Mouse (Mus musculus): Measurements from ENCODE around the gene Foxp4.

Foxp4 gene

GRCm38 (mm10) chr17:47924383-47925339 lies at the start of gene Foxp4:
Gene Foxp4, minus strand, starts transcription at chr17:47924645.
- DNase-seq: peak; percentile 81

DNA sequence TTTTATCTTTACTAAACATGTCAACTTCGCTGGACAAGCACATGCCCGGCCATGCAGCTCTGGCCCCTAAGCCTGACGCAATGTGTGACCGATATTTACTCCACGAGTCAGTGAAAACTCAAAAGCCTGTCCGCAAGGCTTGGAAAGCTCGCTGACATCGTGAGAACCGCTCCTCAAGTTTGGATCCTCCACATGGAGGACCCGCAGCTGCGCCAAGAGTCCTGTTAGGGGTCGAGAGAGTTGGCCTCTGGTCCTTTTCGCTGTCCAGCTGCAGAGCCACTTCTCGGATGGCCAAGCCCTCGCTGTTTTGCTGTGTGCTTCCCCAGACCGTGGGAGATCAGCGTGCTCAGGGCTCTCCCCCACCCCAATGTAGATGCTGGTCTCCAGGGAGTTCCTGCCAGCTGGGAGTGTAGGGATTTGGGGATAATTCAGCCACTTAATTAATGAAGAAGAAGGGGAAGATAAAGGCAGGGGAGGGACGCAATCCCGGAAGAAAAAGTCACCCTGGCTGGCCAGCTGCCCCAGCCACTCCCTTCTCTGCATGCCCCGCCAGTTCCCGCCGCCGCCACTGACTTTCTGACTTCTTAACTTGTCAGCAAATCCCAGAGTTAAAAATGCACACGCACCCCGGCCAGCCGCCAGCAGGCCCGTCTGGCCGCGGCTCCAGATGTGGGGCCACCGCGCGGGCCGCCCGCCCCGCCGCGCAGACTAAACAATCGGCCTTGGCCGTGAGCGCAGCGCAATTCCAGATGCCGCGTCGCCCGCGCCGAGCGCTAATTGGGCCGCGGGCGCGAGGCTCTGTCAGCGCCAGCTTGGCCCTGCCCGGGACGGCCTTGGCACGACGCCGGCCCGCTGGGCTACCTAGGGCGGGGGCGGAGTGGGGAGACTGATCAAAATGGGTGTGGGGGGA lies 49.4 kb upstream of the Foxp4 start:
- DNase-seq: peak; percentile 42

GRCm38 (mm10) chr17:47965885-47966505 lies 41.5 kb upstream of the Foxp4 start:
- no peak for DNase-seq

DNA sequence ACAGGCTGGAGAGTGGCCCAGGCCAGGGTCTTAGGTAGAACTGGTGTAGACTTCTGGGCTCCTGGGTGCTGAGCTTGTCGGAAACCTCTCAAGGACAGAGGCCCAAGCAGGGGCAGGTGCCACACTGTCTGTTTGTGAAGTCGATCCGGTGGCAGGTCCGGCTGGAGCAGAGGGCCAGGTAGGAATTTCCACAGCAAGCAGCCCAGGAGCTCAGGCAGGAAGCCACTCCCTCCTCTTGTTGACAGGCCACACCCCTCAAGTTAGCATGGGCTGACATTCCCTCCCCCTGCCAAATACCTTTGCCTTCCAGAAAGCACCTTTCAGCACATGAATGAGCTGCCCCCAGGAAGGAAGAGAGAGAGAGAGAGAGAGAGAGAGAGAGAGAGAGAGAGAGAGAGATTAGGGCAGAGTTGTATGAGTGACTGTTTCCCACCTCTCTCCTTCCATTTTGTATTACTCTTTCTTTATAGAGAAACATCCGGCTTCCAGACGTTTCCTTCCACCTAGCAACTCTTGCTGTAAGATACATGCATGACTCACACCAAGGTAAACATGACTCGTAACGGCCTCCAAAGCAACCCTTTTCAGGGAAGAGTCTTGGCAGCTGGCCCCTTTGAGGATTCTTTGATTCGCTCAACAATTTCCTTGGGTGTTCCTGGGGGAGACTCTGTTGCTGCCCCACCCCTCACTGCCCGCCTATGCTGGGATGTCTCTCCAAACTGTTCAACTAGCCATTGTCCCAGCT lies 33.8 kb upstream of the Foxp4 start:
- DNase-seq: no peak

DNA sequence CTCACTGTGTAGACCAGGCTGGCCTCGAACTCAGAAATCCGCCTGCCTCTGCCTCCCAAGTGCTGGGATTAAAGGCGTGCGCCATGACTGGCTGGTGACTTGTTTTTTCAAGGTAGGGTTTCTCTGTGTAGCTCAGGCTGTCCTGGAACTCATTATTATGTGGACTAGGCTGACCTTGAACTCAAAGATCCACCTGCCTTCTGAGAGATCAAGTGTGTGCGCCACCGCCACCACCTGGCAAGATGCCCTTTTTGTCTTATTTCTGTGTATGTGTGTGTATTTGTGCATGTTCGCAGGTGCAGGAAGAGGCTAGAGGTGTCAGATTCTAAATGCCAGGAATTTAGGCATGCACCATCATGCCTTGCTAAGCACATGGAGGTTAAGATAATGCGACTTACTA lies 32.0 kb upstream of the Foxp4 start:
- DNase-seq: no peak

DNA sequence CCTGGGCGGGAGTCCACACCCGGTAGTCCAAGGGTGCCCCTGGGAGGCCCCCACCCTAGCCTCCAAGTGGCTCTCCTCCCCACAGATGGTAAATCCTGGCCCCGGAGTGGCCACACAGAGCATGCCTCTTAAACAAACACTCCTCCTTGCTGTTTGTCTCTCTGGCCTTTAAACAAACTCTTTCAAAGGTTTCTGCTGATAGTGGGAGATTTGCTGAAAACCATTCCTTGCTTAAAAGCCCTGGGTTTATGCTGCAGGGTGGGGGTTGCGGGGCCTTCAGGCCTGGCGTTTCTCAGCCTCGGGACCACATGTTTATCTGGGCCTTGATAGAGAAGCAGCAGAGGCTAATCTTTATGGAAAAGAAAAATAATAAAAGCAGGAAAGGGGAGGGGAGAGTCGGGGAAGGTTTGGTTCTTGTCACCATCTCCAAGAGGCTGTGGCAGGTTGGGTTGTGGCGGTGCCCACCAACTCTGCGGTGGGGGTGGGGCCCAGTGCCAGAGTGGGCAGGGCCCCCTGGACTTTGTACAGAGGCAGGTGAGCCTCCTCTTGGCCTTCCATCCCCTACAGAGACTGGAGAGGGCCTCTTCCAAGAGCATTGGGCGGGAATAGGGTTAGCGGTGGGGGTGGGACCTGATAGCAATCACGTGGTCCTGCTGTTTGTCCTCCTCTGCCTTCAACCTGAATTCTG lies 30.8 kb upstream of the Foxp4 start:
- no peak for DNase-seq

GRCm38 (mm10) chr17:47953231-47953630 lies 28.8 kb upstream of the Foxp4 start:
- DNase-seq: no peak

- no peak for DNase-seq
These were observed 28.1 kb upstream of the Foxp4 start for GRCm38 (mm10) chr17:47952368-47953081.

DNA sequence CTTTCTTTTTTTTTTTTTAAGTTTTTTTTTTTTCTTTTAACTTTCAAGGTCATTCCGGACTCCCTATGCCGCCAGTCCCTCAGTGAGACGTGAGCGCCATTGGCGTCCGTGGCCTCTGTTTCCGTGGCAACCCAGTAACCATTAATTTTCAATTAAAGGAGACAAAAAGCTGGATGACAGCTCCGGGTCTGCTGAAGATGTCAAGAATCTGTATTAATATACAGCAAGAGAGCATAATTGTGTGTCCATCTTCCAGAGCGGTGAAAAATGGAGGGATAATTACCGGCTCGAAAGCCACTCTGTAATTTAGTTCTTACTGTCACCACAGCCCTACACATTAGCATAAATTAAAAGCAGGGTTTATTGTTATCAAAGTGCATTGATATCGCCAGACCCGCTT lies 27.0 kb upstream of the Foxp4 start:
- no peak for DNase-seq

GRCm38 (mm10) chr17:47950831-47951230 lies 26.4 kb upstream of the Foxp4 start:
- no peak for DNase-seq

- no peak for DNase-seq
These were observed 25.0 kb upstream of the Foxp4 start for GRCm38 (mm10) chr17:47949441-47949840.

DNA sequence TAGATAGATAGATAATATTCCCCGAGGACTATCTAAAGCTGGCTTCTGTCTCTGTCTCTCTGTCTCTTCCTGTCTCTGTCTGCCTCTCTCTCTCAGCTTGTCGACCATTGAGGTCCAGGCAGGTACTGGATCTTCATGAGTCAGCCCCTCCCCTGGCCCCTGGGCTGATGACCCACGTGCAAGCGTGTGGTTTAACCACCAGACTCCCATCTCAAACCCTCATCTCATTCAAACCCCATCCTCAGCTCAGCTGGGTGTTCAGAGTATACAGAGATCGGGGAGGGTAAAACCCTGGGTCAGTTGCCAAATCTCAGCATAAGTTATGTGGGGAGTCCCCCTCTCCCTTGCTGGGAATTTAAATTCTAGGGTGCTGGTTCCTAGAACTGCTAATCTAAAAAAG lies 24.3 kb upstream of the Foxp4 start:
- DNase-seq: no peak

- DNase-seq: no peak
These were observed 22.5 kb upstream of the Foxp4 start for GRCm38 (mm10) chr17:47946921-47947420.

GRCm38 (mm10) chr17:47946111-47946510 lies 21.7 kb upstream of the Foxp4 start:
- no peak for DNase-seq

DNA sequence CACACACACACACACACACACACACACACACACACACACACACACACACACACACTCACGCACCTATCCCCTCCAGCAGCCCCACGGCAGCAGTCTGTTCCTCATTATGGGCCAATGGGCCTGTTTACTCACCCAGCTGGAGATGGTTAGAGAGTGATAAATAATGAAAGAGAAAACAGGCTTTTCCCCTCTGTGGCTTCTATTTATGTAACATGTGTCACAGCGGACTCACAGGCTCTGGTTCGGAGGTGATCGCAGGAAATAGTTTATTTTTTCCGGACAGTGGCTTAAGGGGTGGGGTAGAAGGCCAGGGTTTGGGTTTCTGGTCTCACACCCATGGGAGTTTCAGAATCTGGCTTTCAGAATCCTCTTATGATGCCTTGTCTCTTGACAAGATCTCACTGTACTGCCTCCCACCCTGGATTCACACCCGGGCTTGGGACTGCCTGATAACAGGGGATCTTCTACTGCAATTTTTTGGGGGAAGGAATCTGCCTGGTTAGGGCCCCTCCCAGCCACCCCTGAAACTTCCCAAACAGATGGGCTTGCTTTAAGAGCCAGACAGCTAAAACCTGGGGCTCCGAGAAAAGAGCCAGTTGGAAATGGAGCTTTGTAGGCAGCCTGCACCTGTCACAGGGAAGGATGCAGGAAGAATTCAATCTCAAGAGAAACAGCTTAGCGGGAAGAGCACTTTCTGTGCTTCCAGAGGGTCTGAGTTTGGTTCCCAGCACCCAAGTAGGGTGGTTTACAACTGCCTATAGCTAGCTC lies 18.8 kb upstream of the Foxp4 start:
- DNase-seq: no peak

GRCm38 (mm10) chr17:47942008-47942407 lies 17.6 kb upstream of the Foxp4 start:
- DNase-seq: no peak

DNA sequence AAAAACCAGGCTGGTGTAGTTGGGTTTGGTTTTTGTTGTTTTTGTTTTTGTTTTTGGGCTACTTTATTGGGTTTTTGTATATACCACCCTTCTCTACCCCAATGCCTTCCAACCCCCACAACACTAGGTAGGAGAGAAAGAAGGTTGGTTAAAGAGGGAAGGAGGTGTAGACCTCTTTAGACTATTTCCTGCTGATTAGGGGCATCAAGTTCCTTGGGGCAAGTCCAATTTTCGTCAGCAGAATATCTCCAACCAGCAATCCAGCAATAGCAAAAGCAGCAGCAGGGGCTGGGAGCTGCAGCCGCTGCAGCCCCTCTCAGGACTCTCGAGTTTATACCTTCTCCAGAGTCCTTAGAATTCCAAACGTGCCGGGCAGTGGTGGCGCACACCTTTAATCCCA lies 14.4 kb upstream of the Foxp4 start:
- DNase-seq: no peak

DNA sequence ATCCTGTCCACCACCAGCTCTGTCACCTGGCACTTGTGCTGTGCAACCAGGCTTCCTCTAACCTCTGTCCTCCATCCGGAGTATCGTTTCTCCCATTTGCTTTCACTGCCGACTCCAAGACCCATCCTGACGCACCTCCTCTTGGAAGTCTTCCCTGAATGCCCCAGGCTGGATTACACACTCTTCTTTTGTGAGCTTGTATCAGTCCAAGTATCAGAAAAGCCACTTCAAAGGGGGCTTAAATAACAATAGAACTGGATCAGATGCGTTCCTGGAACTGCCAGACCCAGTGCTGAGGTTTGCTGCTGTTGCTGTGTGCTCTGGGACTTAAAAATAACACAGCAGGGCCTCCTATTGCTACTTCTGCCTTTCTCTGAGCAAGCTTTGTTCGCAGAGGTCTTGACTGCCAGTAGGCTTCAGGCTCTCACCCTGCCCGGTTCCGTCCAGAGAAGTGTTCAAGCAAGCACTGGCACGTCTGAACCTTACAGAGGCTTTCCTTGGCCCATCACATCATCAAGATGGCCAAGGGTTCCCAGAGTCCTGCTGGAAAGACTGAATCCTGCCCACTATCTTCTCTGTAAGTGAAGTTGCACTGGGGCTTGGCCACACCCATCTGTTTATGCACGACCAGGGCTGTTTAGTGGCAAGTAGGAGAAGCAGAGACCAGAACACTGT lies 13.6 kb upstream of the Foxp4 start:
- no peak for DNase-seq

GRCm38 (mm10) chr17:47936591-47936990 lies 12.1 kb upstream of the Foxp4 start:
- no peak for DNase-seq

DNA sequence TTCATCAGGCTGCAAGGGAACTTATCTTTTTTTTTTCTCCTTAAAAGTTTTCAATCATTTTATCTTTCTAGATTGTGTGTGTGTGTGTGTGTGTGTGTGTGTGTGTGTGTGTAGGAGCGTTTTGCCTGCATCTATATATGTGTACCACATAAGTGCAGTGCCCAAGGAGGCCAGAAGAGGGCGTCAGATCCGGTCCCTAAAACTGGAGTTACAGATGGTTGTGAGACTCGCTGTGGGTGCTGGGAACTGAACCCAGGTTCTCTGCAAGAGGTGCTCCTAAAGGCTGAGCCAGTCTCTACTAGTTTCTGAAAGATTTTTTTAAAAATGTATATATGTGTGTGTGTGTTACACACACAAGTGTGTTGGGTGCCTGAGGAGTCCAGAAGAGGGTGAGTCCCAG lies 5.0 kb upstream of the Foxp4 start:
- DNase-seq: no peak
